Mouse (Mus musculus): ENCODE data around the gene Il3ra.

GRCm38 (mm10) chr14:14354511-14355359, 8.7 kb downstream of the Il3ra start:
- TF ChIP-seq CTCF (IDR thresholded peaks at IDR 0.05) (no peak), EP300 (IDR thresholded peaks at IDR 0.05) (no peak)

Measured in lung, postnatal 0 days (tissue).